Mouse (Mus musculus): Measurements from ENCODE around the gene Usp48. TPM values are rescaled to one million over a fixed set of nuclear protein-coding genes. Genes with fewer than 3 reads are reported as not detected.

Gene Usp48
- total and polyA plus RNA-seq, 3 experiments = 27.1 to 99.6 TPM; not detected in 1

DNA sequence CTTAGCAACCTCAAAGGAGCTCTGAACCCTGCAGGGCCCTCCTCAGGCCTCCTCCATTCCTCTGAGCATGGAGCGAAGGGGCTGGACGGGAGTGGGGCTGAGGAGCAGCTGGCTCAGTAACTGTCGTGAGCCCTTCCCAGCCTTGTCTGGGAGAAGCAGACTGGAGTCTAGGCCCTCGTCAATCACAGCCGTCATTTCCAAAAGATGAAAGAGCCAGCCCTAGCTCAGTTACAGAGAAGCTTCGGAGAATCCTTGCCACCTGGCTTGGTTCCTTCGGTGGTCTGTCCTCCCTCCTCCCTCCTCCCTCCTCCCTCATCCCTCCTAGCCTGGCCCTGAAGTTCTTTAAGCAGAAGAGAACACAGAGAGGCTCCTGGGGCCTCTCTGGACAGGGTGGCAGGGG, 87.2 kb downstream of the Usp48 start:
- DNase-seq (ENCODE audit: low read depth, low spot score) = no peak
- no peaks in the 10 kb centered on the region for H3K27me3 ChIP-seq (ENCODE audit: control insufficient read depth in 1 of 2, insufficient read depth in 2 of 2, low read length in 2 of 2)
- no peaks in the 10 kb centered on the region for H3K79me2 ChIP-seq (ENCODE audit: control insufficient read depth, insufficient read depth, low read length, poor library complexity)
- no peak overlapping the region for H3K27ac ChIP-seq (ENCODE audit: control insufficient read depth, low read depth, low read length)
- H3K4me1 ChIP-seq (ENCODE audit: control insufficient read depth in 1 of 2, insufficient read depth in 2 of 2, low read length in 2 of 2) = no peaks in the 10 kb centered on the region
- TF ChIP-seq CHD2 (IDR thresholded peaks at IDR 0.05; ENCODE audit: low read length) (no peak), TBP (IDR thresholded peaks at IDR 0.05; ENCODE audit: low read depth, low read length) (no peak), NRF1 (IDR thresholded peaks at IDR 0.05; ENCODE audit: insufficient read depth, low read depth, low read length, poor library complexity, severe bottlenecking) (no peak), POLR2AphosphoS2 (IDR thresholded peaks at IDR 0.05; ENCODE audit: low read length) (no peak), SMC3 (IDR thresholded peaks at IDR 0.05; ENCODE audit: low read depth, low read length) (no peak), BHLHE40 (IDR thresholded peaks at IDR 0.05; ENCODE audit: borderline replicate concordance, low read depth, low read length) (no peak), RCOR1 (IDR thresholded peaks at IDR 0.05; ENCODE audit: low read depth, low read length) (no peak), ELF1 (IDR thresholded peaks at IDR 0.05; ENCODE audit: low read depth, low read length) (no peak), POLR2A (IDR thresholded peaks at IDR 0.05; ENCODE audit: control insufficient read depth in 1 of 2, insufficient read depth in 1 of 2, low read depth in 1 of 2, low read length in 2 of 2, poor library complexity in 1 of 2) (no peak), KAT2A (conservative IDR thresholded peaks at IDR 0.05; ENCODE audit: low read depth, low read length) (no peak), JUND (IDR thresholded peaks at IDR 0.05; ENCODE audit: low read depth, low read length) (no peak), CTCF (IDR thresholded peaks at IDR 0.05 in 2 of 3, conservative IDR thresholded peaks at IDR 0.05 in 1 of 3; ENCODE audit: control insufficient read depth in 1 of 3, insufficient read depth in 1 of 3, low read depth in 2 of 3, low read length in 3 of 3, poor library complexity in 1 of 3, severe bottlenecking in 1 of 3) (no peak), ZNF384 (IDR thresholded peaks at IDR 0.05; ENCODE audit: low read depth, low read length) (no peak), EP300 (IDR thresholded peaks at IDR 0.05; ENCODE audit: low read depth in 1 of 2, low read length in 2 of 2) (no peak), SIN3A (IDR thresholded peaks at IDR 0.05; ENCODE audit: low read length) (no peak), ZMIZ1 (IDR thresholded peaks at IDR 0.05; ENCODE audit: low read depth, low read length) (no peak), MAZ (IDR thresholded peaks at IDR 0.05; ENCODE audit: low read depth, low read length) (no peak), UBTF (IDR thresholded peaks at IDR 0.05; ENCODE audit: borderline replicate concordance, insufficient read depth, low read depth, low read length) (no peak)
- no peak overlapping the region for H3K4me3 ChIP-seq (ENCODE audit: control insufficient read depth in 1 of 2, insufficient read depth in 1 of 2, low read depth in 2 of 2, low read length in 2 of 2)
- no peaks in the 10 kb centered on the region for H3K36me3 ChIP-seq (ENCODE audit: control insufficient read depth in 1 of 2, insufficient read depth in 2 of 2, low read length in 2 of 2)
- no peaks in the 10 kb centered on the region for H3K9me3 ChIP-seq (replicated peaks; ENCODE audit: insufficient read depth, low read length)
- no peak overlapping the region for H3K9ac ChIP-seq (ENCODE audit: control insufficient read depth, low read depth, low read length, poor library complexity, severe bottlenecking)

DNA sequence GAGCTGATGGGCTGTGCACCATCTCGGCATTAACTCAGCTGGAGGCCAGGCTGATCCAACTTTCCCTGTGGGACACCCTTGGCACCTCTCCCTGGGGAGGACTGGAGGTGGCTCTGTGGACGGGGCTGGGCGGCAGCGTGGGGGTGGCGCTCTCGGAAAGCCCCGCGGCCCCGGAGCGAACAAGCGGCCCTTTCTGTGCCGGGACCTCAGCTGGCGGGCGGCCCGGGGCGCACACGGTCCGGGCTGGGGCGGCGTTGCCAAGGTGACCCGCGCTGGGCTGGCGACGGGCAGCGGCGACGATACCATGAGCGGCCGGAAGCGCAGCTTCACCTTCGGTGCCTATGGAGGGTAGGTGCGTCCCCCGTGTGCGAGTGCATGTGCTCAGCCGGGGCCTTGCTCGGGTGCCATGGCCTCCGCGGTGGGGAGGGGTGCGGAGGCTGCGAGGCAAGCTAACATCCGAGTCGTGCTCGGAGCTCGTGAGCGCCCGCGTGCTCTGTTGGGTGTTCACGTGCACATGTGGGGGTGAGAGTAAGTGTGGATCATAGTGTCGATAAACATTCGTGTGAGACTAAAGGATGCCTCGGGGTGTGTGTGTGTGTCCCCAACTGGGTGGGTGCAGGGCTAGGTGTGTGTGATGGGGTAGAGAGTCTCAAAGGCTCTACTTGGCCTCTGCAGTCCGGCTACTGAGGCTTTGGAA, 88.0 kb downstream of the Usp48 start:
- H3K27me3 ChIP-seq (ENCODE audit: control insufficient read depth in 1 of 2, insufficient read depth in 2 of 2, low read length in 2 of 2) = no peaks in the 10 kb centered on the region; a peak in 1 of 4 replicates
- H3K79me2 ChIP-seq (ENCODE audit: control insufficient read depth, insufficient read depth, low read length, poor library complexity) = no peaks in the 10 kb centered on the region
- H3K4me1 ChIP-seq (ENCODE audit: control insufficient read depth in 1 of 2, insufficient read depth in 2 of 2, low read length in 2 of 2) = no peaks in the 10 kb centered on the region
- no peaks in the 10 kb centered on the region for H3K9me3 ChIP-seq (replicated peaks; ENCODE audit: insufficient read depth, low read length)
- no peaks in the 10 kb centered on the region for H3K36me3 ChIP-seq (ENCODE audit: control insufficient read depth in 1 of 2, insufficient read depth in 2 of 2, low read length in 2 of 2)
- no peak overlapping the region for H3K27ac ChIP-seq (ENCODE audit: control insufficient read depth, low read depth, low read length)
- no peak overlapping the region for H3K9ac ChIP-seq (ENCODE audit: control insufficient read depth, low read depth, low read length, poor library complexity, severe bottlenecking)
- no peak overlapping the region for H3K4me3 ChIP-seq (ENCODE audit: control insufficient read depth in 1 of 2, insufficient read depth in 1 of 2, low read depth in 2 of 2, low read length in 2 of 2)
- no peak for DNase-seq (ENCODE audit: low read depth, low spot score)
- TF ChIP-seq USF2 (IDR thresholded peaks at IDR 0.05; ENCODE audit: borderline replicate concordance in 1 of 2, insufficient read depth in 1 of 2, low read depth in 1 of 2, low read length in 2 of 2) (no peak), POLR2AphosphoS5 (IDR thresholded peaks at IDR 0.05; ENCODE audit: borderline replicate concordance, low read depth, low read length) (no peak), NELFE (IDR thresholded peaks at IDR 0.05; ENCODE audit: low read depth, low read length) (no peak), MAFK (IDR thresholded peaks at IDR 0.05; ENCODE audit: borderline replicate concordance, low read depth, low read length) (no peak)

All from MEL (cell line).